Mouse (Mus musculus): Measurements from ENCODE around the gene Slamf7. TPM values are rescaled to one million over a fixed set of nuclear protein-coding genes. Genes with fewer than 3 reads are reported as not detected.
"Not testable (repeated sequence)": the region's sequence is repeated elsewhere in the genome, so short reads cannot be mapped to it uniquely, and the experiment has no call there.

The Slamf7 gene
- 0.02 and 0.06 TPM in 2 replicates for polyA plus RNA-seq (2012; rRNA removed)

DNA sequence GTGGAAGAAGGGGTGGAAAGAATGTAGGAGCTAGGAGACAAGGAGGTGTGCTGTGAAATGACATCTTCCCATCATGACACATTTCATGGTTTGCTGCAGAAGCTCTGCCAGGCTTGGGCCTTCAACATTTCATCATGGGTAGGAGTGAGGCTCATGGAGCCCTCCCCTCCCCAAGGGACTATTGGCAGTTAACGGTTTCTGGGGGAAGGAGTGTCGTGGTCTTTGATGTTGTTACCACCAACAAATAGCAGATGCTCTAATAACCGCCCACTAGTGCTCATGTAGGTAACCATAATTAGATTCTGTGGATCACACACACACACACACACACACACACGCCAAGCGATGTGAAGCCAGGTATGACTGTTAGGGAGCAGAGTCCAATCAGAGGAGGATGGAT, at the start of gene Slamf7:
Gene Slamf7 (minus strand): TSS at position 302 of the 400 bp plus-strand sequence.
- no peak within 1 kb of the TSS for H3K4me3 ChIP-seq (ENCODE audit: insufficient read depth, low read length)
- H3K4me1 ChIP-seq (ENCODE audit: control insufficient read depth, insufficient read depth, low read length), result no peaks in the 10 kb centered on the region
- TF ChIP-seq POLR2A (IDR thresholded peaks at IDR 0.05; ENCODE audit: extremely low read depth, insufficient read depth, low read length) (no peak), CTCF (IDR thresholded peaks at IDR 0.05; ENCODE audit: extremely low read depth, insufficient read depth, low read length) (no peak)
- H3K27ac ChIP-seq (ENCODE audit: insufficient read depth, low read length), result no peak within 1 kb of the TSS

DNA sequence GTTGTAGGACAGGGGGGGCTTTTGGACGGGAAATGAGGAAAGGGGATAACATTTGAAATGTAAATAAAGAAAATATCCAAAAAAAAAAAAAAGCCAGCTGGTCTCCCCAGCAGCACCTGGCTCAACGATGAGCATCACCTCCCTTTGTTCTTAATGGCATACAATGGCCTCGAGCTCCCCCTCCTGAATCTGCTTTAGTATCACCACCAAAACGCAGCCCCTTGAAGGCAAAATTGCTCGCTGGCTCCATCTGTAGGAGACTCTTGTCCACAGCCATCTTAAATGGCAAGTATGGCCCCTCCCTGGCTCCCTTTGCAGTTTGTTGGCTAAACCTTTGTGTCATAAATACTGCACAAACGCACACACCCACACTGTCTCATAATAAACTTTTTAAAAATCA, 46.1 kb upstream of the Slamf7 start:
- no peak for TF ChIP-seq POLR2A (IDR thresholded peaks at IDR 0.05; ENCODE audit: extremely low read depth, insufficient read depth, low read length)
- TF ChIP-seq CTCF (IDR thresholded peaks at IDR 0.05; ENCODE audit: extremely low read depth, insufficient read depth, low read length), result peak; percentile 43
- no peak overlapping the region for H3K4me3 ChIP-seq (ENCODE audit: insufficient read depth, low read length)
- no peak overlapping the region for H3K27ac ChIP-seq (ENCODE audit: insufficient read depth, low read length)
- H3K4me1 ChIP-seq (ENCODE audit: control insufficient read depth, insufficient read depth, low read length), result no peaks in the 10 kb centered on the region

DNA sequence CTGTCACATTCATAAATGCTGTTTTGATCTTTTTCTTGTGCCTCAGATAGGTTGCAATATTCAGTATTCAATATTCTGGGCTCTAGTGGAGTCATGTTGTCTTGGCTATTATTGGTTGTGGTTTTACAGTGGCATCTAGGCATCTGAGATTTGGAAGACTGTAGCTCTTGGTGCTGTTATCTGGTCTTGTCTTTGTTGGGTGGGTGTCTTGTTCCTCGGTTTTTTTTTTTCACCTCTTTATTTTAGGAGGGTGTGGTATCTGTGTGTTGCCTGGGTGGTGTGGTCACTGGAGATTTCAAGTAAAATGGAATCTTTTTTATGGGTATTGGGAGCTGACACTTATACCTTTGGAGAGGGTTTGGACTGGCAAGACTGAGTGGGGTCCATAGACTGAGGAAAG, 41.1 kb upstream of the Slamf7 start:
- no peak overlapping the region for H3K4me3 ChIP-seq (ENCODE audit: insufficient read depth, low read length)
- no peak overlapping the region for H3K27ac ChIP-seq (ENCODE audit: insufficient read depth, low read length)
- TF ChIP-seq POLR2A (IDR thresholded peaks at IDR 0.05; ENCODE audit: extremely low read depth, insufficient read depth, low read length) (no peak), CTCF (IDR thresholded peaks at IDR 0.05; ENCODE audit: extremely low read depth, insufficient read depth, low read length) (no peak)
- no peaks in the 10 kb centered on the region for H3K4me1 ChIP-seq (ENCODE audit: control insufficient read depth, insufficient read depth, low read length)

DNA sequence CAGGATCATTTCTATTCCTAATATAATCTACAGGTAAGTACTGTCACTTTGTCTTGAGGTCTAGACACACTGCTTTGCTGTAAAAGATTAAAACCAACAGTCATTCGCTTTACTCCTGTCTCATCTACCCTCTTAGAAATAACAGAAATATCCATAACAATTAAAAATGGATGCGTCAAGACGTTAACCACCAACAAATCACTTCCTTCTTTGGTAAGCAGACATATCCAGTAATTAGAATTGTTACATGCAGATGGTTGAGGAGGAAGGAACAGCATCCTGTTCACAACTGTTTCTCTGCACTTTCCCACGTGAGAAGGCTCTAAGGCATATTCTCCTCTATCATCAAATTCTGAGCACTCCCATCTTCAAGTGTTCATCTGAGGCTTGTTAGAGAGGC, 34.5 kb upstream of the Slamf7 start:
- TF ChIP-seq POLR2A (IDR thresholded peaks at IDR 0.05; ENCODE audit: extremely low read depth, insufficient read depth, low read length) (no peak), CTCF (IDR thresholded peaks at IDR 0.05; ENCODE audit: extremely low read depth, insufficient read depth, low read length) (no peak)
- H3K27ac ChIP-seq (ENCODE audit: insufficient read depth, low read length), result no peak overlapping the region
- no peaks in the 10 kb centered on the region for H3K4me1 ChIP-seq (ENCODE audit: control insufficient read depth, insufficient read depth, low read length)
- H3K4me3 ChIP-seq (ENCODE audit: insufficient read depth, low read length), result no peak overlapping the region

DNA sequence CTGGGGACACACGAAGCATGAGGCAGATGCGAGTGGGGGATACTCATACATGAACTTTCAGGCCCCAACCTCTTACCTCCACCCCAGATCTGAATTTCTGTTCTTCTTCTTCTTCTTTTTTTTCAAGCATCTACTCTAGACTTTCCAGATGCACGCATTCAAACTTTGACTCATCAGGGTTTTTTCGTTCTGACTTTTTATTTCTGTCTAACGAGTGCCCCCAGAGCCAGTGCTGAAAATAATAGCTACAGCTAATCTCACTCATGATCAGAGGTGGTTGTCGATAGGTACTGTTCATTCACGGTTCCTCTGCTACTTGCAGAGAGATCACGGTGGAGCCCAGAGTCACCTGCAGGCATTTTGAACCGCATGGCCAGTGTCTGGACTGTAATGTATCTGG, 32.1 kb upstream of the Slamf7 start:
- no peaks in the 10 kb centered on the region for H3K4me1 ChIP-seq (ENCODE audit: control insufficient read depth, insufficient read depth, low read length)
- no peak overlapping the region for H3K4me3 ChIP-seq (ENCODE audit: insufficient read depth, low read length)
- no peak for TF ChIP-seq CTCF (IDR thresholded peaks at IDR 0.05; ENCODE audit: extremely low read depth, insufficient read depth, low read length)
- no peak for TF ChIP-seq POLR2A (IDR thresholded peaks at IDR 0.05; ENCODE audit: extremely low read depth, insufficient read depth, low read length)
- no peak overlapping the region for H3K27ac ChIP-seq (ENCODE audit: insufficient read depth, low read length)

DNA sequence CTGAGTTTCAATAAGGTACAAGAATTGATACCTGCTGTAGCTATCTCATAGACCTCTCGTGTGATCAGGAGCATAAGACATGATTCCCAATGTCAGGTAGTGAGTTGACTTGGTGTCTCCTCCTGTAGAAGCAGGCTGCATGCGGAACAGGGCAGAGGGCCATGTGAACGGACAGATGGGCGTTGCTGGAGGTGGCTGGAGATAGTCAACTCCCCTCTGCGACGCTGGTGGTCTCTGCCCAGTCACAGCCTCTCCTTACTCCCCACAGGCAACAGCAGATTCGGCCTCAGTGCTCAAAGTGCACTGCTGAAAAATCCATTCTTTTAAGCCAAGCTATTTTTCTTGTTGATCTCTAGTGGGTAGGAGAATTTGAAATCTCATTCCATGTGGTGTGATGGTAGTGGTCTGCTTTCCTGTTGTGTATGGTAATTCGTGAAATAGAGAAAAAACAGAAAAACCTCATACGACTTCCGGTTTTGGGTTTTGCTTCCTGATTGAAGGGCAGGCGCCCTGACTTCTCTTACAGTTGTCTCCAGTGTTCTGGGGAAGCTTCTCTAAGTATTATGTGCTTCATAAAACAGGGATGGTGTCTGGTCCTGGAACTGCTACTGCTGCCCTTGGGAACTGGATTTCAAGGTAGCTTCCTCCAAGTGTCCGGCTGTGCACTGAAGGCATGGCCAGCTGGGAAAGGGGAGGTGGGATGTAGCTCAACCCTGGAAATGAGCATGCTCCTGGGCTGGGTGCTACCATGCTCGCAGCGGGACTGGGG, 28.9 kb upstream of the Slamf7 start, which contains the start of gene Cd48:
Gene Cd48 (plus strand): TSS at position 479 of the 769 bp plus-strand sequence.
- H3K4me3 ChIP-seq (ENCODE audit: insufficient read depth, low read length), result no peak within 1 kb of the TSS
- H3K4me1 ChIP-seq (ENCODE audit: control insufficient read depth, insufficient read depth, low read length), result no peaks in the 10 kb centered on the region
- no peak for TF ChIP-seq CTCF (IDR thresholded peaks at IDR 0.05; ENCODE audit: extremely low read depth, insufficient read depth, low read length)
- no peak for TF ChIP-seq POLR2A (IDR thresholded peaks at IDR 0.05; ENCODE audit: extremely low read depth, insufficient read depth, low read length)
- H3K27ac ChIP-seq (ENCODE audit: insufficient read depth, low read length), result no peak within 1 kb of the TSS; the same call in 1 of the 2 replicates

DNA sequence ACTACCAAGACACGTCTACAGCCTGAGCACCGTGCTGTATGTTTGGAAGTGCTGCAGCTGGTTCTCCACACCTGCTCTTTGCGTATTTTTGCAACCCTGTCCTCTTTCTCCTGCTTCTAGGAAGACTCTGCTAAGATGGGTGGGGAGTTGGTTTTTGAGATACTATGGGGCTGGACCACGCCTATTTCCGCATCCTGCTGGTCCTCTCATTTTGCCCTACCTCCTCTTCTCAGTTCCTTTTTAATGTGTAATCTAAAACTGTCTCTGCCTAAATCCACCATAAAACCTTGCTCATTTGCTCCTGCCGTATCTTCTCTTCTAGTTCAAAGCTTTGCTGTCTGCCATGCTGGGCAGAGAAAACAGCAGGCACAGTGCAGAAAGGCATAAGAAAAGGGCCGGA, 28.2 kb upstream of the Slamf7 start:
- TF ChIP-seq CTCF (IDR thresholded peaks at IDR 0.05; ENCODE audit: extremely low read depth, insufficient read depth, low read length) (no peak), POLR2A (IDR thresholded peaks at IDR 0.05; ENCODE audit: extremely low read depth, insufficient read depth, low read length) (no peak)

DNA sequence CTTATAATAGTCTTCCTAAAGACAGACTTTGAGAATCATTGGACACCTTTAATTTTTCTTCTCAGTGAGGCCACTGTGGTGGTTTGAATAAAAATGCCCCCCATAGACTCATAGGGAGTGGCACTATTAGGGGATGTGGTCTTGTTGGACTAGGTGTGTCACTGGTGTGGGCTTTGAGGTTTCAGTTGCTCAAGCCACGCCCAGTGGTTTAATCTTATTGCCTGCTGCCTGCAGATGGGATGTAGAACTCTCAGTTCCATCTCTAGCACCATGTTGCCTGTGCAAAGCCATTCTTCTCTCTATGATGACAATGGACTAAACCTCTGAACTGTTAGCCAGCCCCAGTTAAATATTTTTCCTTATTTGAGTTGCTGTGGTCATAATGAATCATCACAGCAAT, 24.9 kb upstream of the Slamf7 start:
- H3K4me1 ChIP-seq (ENCODE audit: control insufficient read depth, insufficient read depth, low read length), result no peaks in the 10 kb centered on the region
- H3K27ac ChIP-seq (ENCODE audit: insufficient read depth, low read length), result no peak overlapping the region
- no peak overlapping the region for H3K4me3 ChIP-seq (ENCODE audit: insufficient read depth, low read length)
- no peak for TF ChIP-seq POLR2A (IDR thresholded peaks at IDR 0.05; ENCODE audit: extremely low read depth, insufficient read depth, low read length)
- no peak for TF ChIP-seq CTCF (IDR thresholded peaks at IDR 0.05; ENCODE audit: extremely low read depth, insufficient read depth, low read length)

More for the DNA sequence above, 28.2 kb upstream of the Slamf7 start:
- Histone ChIP-seq H3K27ac (ENCODE audit: insufficient read depth, low read length) (no peak overlapping the region), H3K4me1 (ENCODE audit: control insufficient read depth, insufficient read depth, low read length) (no peaks in the 10 kb centered on the region), H3K4me3 (ENCODE audit: insufficient read depth, low read length) (no peak overlapping the region)

DNA sequence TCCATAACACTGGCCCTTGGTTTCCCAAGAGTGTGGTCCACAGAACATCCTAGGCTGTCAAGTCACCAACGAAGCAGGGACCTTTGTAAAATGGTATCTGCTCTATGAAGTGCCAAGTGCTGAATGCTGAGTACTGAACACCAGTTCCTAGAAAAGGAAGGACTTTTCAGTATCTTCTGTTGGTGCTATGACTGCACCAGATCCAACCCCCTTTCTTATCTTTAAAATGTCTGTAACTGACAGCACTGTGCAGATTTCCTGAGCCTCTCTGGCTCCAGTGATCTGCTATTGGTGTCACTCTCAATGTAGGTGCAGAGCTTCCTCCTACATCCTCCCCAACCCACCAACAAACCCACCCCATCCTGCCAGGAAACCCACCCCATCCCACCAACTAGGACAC, 21.6 kb upstream of the Slamf7 start:
- no peaks in the 10 kb centered on the region for H3K4me1 ChIP-seq (ENCODE audit: control insufficient read depth, insufficient read depth, low read length)
- TF ChIP-seq POLR2A (IDR thresholded peaks at IDR 0.05; ENCODE audit: extremely low read depth, insufficient read depth, low read length) (no peak), CTCF (IDR thresholded peaks at IDR 0.05; ENCODE audit: extremely low read depth, insufficient read depth, low read length) (no peak)
- H3K4me3 ChIP-seq (ENCODE audit: insufficient read depth, low read length), result no peak overlapping the region
- no peak overlapping the region for H3K27ac ChIP-seq (ENCODE audit: insufficient read depth, low read length)

DNA sequence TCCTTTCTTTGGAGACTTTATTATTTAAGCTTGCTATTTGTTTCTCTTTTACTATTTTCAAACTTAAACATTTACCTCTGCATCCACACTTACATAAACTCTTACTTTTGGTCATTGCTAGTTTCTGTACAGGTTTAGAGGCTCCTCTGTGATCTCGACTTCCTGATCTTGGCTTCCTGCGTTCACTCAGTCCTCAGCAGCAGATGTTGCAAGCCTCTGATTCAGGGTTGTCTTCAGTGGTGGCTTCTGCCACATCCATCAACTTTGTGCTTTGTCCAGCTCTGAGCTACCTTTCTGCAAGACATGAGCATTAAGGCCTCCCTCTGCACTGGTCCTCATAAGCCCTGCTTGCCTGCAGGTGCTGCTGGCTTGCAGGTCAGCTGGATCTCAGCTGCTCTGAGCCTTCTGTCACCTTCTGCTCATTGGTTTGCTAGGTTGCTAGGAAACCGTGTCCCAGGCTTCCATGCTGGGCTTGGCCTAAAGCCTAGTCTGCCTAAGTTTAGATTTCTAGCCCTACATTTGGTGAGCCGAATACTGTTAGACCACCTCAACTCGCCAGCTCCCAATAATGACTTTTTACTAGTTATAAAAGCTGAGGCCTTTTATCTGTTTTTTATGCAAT, 20.1 kb upstream of the Slamf7 start:
- TF ChIP-seq CTCF (IDR thresholded peaks at IDR 0.05; ENCODE audit: extremely low read depth, insufficient read depth, low read length) (no peak), POLR2A (IDR thresholded peaks at IDR 0.05; ENCODE audit: extremely low read depth, insufficient read depth, low read length) (no peak)
- Histone ChIP-seq H3K27ac (ENCODE audit: insufficient read depth, low read length) (no peak overlapping the region), H3K4me1 (ENCODE audit: control insufficient read depth, insufficient read depth, low read length) (no peaks in the 10 kb centered on the region), H3K4me3 (ENCODE audit: insufficient read depth, low read length) (no peak overlapping the region)

DNA sequence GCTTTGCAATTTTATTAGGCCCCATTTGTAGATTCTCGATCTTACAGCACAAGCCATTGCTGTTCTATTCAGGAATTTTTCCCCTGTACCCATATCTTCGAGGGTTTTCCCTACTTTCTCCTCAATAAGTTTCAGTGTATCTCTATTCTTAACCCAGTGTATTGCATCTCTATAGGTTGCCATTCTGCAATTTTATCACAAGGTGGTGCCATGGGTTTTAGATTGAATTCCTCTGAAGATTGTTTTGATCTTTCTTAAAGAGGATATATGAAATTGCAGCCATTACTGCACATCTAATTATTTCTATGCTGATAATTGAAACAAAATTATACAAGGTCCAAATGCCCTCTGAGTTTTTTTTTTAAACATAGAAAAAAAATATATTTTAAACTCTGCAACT, 19.6 kb upstream of the Slamf7 start:
- not testable (repeated sequence) for H3K4me3 ChIP-seq (ENCODE audit: insufficient read depth, low read length); H3K4me1 ChIP-seq (ENCODE audit: control insufficient read depth, insufficient read depth, low read length); H3K27ac ChIP-seq (ENCODE audit: insufficient read depth, low read length)

Data from cortical plate, adult 2 months (tissue).